Mouse (Mus musculus): ENCODE data around the gene Ano3. TPM values are rescaled to one million over a fixed set of nuclear protein-coding genes. Genes with fewer than 3 reads are reported as not detected.

Ano3 gene
- polyA plus RNA-seq, 1 experiment, result not detected

DNA sequence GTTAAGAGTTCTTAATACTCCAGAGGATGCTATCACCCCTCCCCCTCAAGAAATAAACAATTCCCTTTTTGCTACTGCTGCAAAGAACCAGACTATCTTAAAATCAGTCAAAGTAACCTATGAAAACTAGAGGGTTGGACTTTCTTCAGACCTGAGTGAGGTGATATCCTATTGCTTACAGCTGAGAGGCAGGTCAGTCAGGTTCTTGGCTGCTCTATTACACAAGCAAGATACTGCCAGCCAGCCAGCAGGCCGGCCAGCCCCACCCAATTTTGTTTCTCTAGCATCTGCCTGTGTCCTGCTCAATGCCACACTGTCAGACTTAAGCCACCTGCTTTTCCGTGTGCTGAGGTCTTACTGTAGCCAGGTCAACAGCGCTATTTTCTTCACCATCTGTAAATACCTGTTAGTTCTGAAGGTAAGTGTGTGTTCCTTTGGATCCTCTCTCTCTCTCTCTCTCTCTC, 229.4 kb downstream of the Ano3 start, which contains the start of gene Muc15:
Gene Muc15, plus strand, starts transcription at position 51 of the 464 bp plus-strand sequence.
- H3K4me1 ChIP-seq (ENCODE audit: control insufficient read depth, insufficient read depth, insufficient read length), result no peaks in the 10 kb centered on the region
- no peak for DNase-seq (ENCODE audit: low read depth in 1 of 2, low spot score in 2 of 2)
- TF ChIP-seq CTCF (IDR thresholded peaks at IDR 0.05; ENCODE audit: extremely low read depth, insufficient read depth, insufficient read length, insufficient replicate concordance), result no peak
- TF ChIP-seq POLR2A (IDR thresholded peaks at IDR 0.05; ENCODE audit: low read depth, low read length), result no peak

DNA sequence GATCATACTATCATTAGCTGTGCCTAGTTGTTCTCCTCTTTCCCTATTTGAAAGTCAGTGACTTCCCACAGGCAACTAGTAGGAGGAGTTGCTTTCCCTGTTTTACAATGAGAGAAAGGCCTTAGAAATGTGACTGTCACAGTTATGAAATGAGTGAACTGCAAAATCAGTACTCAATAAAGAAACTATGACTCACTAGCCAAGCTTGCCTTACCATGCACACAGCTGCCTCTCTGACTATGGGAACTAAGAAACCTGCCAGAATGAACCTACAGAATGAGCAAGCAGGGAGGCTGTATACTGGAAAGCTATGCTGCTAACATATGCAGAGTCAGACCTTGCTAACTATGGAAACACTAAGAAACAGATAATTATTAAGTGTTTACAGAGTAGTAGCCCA, 231.7 kb downstream of the Ano3 start:
- Histone ChIP-seq H3K27me3 (ENCODE audit: control insufficient read depth, insufficient read depth, low read length) (no peaks in the 10 kb centered on the region), H3K4me3 (ENCODE audit: extremely low read depth, insufficient read depth, insufficient read length) (no peak overlapping the region), H3K27ac (ENCODE audit: insufficient read depth, low read length) (no peak overlapping the region), H3K4me1 (ENCODE audit: control insufficient read depth, insufficient read depth, insufficient read length) (no peaks in the 10 kb centered on the region), H3K36me3 (ENCODE audit: control insufficient read depth, insufficient read depth, low read length) (no peaks in the 10 kb centered on the region)
- DNase-seq (ENCODE audit: low read depth in 1 of 2, low spot score in 2 of 2), result no peak
- TF ChIP-seq POLR2A (IDR thresholded peaks at IDR 0.05; ENCODE audit: low read depth, low read length), result no peak
- no peak for TF ChIP-seq CTCF (IDR thresholded peaks at IDR 0.05; ENCODE audit: extremely low read depth, insufficient read depth, insufficient read length, insufficient replicate concordance)

More for the DNA sequence above, 229.4 kb downstream of the Ano3 start, which contains the start of gene Muc15:
- H3K27me3 ChIP-seq (ENCODE audit: control insufficient read depth, insufficient read depth, low read length), result no peaks in the 10 kb centered on the region
- WGBS, result 53% methylated on average over 3 of the region's 3 CpGs
- no peaks in the 10 kb centered on the region for H3K36me3 ChIP-seq (ENCODE audit: control insufficient read depth, insufficient read depth, low read length)
- H3K4me3 ChIP-seq (ENCODE audit: extremely low read depth, insufficient read depth, insufficient read length), result no peak within 1 kb of the TSS
- H3K27ac ChIP-seq (ENCODE audit: insufficient read depth, low read length), result no peak within 1 kb of the TSS

GRCm38 (mm10) chr2:110710055-110710720, 240.5 kb downstream of the Ano3 start:
- WGBS, result 73% methylated on average over 10 of the region's 10 CpGs
- TF ChIP-seq POLR2A (IDR thresholded peaks at IDR 0.05; ENCODE audit: low read depth, low read length) (no peak), CTCF (IDR thresholded peaks at IDR 0.05; ENCODE audit: extremely low read depth, insufficient read depth, insufficient read length, insufficient replicate concordance) (no peak)
- H3K27me3 ChIP-seq (ENCODE audit: control insufficient read depth, insufficient read depth, low read length), result no peaks in the 10 kb centered on the region
- DNase-seq (ENCODE audit: low read depth in 1 of 2, low spot score in 2 of 2), result no peak
- no peak overlapping the region for H3K4me3 ChIP-seq (ENCODE audit: extremely low read depth, insufficient read depth, insufficient read length)
- no peaks in the 10 kb centered on the region for H3K36me3 ChIP-seq (ENCODE audit: control insufficient read depth, insufficient read depth, low read length)
- no peaks in the 10 kb centered on the region for H3K4me1 ChIP-seq (ENCODE audit: control insufficient read depth, insufficient read depth, insufficient read length)
- no peak overlapping the region for H3K27ac ChIP-seq (ENCODE audit: insufficient read depth, low read length)

GRCm38 (mm10) chr2:110709436-110709835, 241.3 kb downstream of the Ano3 start:
- TF ChIP-seq CTCF (IDR thresholded peaks at IDR 0.05; ENCODE audit: extremely low read depth, insufficient read depth, insufficient read length, insufficient replicate concordance) (no peak), POLR2A (IDR thresholded peaks at IDR 0.05; ENCODE audit: low read depth, low read length) (no peak)
- no peak overlapping the region for H3K27ac ChIP-seq (ENCODE audit: insufficient read depth, low read length)
- H3K27me3 ChIP-seq (ENCODE audit: control insufficient read depth, insufficient read depth, low read length), result no peaks in the 10 kb centered on the region
- H3K4me3 ChIP-seq (ENCODE audit: extremely low read depth, insufficient read depth, insufficient read length), result no peak overlapping the region
- no peak for DNase-seq (ENCODE audit: low read depth in 1 of 2, low spot score in 2 of 2)
- 89% methylated on average over 3 of the region's 3 CpGs for WGBS
- no peaks in the 10 kb centered on the region for H3K4me1 ChIP-seq (ENCODE audit: control insufficient read depth, insufficient read depth, insufficient read length)
- no peaks in the 10 kb centered on the region for H3K36me3 ChIP-seq (ENCODE audit: control insufficient read depth, insufficient read depth, low read length)

- WGBS, result 87% methylated on average over 2 of the region's 2 CpGs
- no peak overlapping the region for H3K4me3 ChIP-seq (ENCODE audit: extremely low read depth, insufficient read depth, insufficient read length)
- H3K4me1 ChIP-seq (ENCODE audit: control insufficient read depth, insufficient read depth, insufficient read length), result no peaks in the 10 kb centered on the region
- no peak overlapping the region for H3K27ac ChIP-seq (ENCODE audit: insufficient read depth, low read length)
- H3K27me3 ChIP-seq (ENCODE audit: control insufficient read depth, insufficient read depth, low read length), result no peaks in the 10 kb centered on the region
- no peak for DNase-seq (ENCODE audit: low read depth in 1 of 2, low spot score in 2 of 2)
- no peak for TF ChIP-seq POLR2A (IDR thresholded peaks at IDR 0.05; ENCODE audit: low read depth, low read length)
- no peak for TF ChIP-seq CTCF (IDR thresholded peaks at IDR 0.05; ENCODE audit: extremely low read depth, insufficient read depth, insufficient read length, insufficient replicate concordance)
- no peaks in the 10 kb centered on the region for H3K36me3 ChIP-seq (ENCODE audit: control insufficient read depth, insufficient read depth, low read length)
Measured at GRCm38 (mm10) chr2:110671071-110671624, 279.6 kb downstream of the Ano3 start.

DNA sequence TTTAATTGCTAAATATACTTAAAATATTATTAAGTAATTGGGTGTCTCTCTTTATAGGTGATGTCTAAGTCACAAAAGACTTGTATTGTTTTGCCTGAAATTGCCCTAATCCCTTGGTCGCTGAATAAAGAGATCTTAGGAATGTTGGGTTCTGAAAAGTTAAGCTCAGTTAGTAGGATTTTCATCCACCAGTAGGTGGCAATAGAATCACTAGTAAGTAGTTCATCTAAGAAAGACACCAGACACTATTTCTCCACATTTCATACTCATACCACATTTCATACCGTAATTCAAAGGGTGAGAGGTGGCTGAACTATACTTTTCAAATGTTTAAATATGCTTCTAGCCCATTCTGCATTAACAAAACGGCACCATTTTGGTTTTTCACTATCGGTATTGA, 287.4 kb downstream of the Ano3 start:
- H3K4me3 ChIP-seq (ENCODE audit: extremely low read depth, insufficient read depth, insufficient read length), result no peak overlapping the region
- H3K27ac ChIP-seq (ENCODE audit: insufficient read depth, low read length), result no peak overlapping the region
- H3K27me3 ChIP-seq (ENCODE audit: control insufficient read depth, insufficient read depth, low read length), result no peaks in the 10 kb centered on the region
- DNase-seq (ENCODE audit: low read depth in 1 of 2, low spot score in 2 of 2), result no peak
- H3K4me1 ChIP-seq (ENCODE audit: control insufficient read depth, insufficient read depth, insufficient read length), result no peaks in the 10 kb centered on the region
- WGBS, result 54% methylated on average over 4 of the region's 4 CpGs
- no peaks in the 10 kb centered on the region for H3K36me3 ChIP-seq (ENCODE audit: control insufficient read depth, insufficient read depth, low read length)
- TF ChIP-seq POLR2A (IDR thresholded peaks at IDR 0.05; ENCODE audit: low read depth, low read length), result no peak
- no peak for TF ChIP-seq CTCF (IDR thresholded peaks at IDR 0.05; ENCODE audit: extremely low read depth, insufficient read depth, insufficient read length, insufficient replicate concordance)

DNA sequence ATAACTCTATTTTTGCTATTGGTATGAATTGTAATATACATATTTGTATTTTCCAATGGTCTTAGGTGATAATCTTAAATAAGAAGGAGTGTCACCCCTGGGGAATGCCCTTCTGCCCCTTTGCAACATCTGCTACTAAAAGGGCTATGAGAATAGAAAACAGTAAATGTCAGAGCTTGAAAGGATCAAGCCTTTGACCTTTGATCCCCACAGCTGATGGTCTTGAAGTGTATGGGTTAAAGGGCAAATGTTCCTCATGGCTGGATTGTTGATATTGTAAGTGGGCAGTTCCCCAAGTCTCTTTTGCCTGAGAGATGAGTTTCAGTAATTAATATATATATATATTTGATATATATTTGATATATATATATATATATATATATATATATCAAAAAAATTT, 305.9 kb downstream of the Ano3 start:
- Histone ChIP-seq H3K36me3 (ENCODE audit: control insufficient read depth, insufficient read depth, low read length) (no peaks in the 10 kb centered on the region), H3K27ac (ENCODE audit: insufficient read depth, low read length) (no peak overlapping the region), H3K27me3 (ENCODE audit: control insufficient read depth, insufficient read depth, low read length) (no peaks in the 10 kb centered on the region), H3K4me1 (ENCODE audit: control insufficient read depth, insufficient read depth, insufficient read length) (no peaks in the 10 kb centered on the region), H3K4me3 (ENCODE audit: extremely low read depth, insufficient read depth, insufficient read length) (no peak overlapping the region)
- DNase-seq (ENCODE audit: low read depth in 1 of 2, low spot score in 2 of 2), result no peak
- TF ChIP-seq POLR2A (IDR thresholded peaks at IDR 0.05; ENCODE audit: low read depth, low read length) (no peak), CTCF (IDR thresholded peaks at IDR 0.05; ENCODE audit: extremely low read depth, insufficient read depth, insufficient read length, insufficient replicate concordance) (no peak)

Measured in spleen, adult 2 months (tissue).